Mouse (Mus musculus): ENCODE measurements at regions not wholly inside any gene's neighbourhood (a gene's known extent, or its start where the extent isn't known, plus 50 kb on each side); places are given as distances from the start of the nearest gene placed in this dataset.

DNA sequence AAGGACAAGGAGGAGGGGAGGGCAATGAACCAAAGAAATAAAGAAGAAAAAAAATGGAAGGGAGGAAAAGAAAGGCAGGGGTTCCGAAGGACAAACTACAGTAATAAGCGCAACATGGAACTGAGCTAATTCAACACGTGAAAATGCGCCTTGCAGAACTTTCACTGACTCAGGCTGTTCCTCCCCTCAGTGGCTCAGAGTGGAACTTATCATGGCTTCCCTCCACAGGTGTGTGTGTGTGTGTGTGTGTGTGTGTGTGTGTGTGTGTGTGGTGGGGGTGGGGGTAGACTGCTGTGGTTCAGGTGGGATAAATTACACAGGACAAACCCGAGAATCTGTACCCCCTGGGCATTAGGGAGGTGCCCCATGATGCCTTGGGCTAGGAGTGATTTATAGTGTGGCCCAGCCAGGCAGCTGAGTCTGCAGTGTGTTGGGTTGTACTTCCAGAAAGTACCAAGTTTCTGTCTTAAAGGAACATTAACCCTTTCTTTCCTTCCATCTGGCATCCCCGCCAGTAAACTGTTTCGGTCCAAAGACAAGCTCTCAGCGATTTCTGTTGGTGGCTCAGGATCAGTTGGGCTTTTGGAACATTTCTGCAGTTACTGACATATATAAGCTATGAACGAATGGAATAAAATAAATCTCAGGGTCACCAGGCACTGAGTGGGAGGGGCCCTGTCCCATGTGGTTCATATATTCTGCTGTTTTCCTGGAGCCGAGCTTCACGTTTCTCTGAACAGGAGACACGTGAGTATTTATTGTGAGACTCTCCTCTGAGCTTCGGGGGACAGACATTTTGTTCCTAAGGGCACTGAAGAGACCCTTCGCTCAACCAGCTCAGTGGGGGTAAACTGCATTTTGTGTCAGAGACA is 71.1 kb upstream of the Lnx1 start:
- H3K4me3 ChIP-seq (ENCODE audit: low read depth, low read length) = no peak overlapping the region
- ATAC-seq (ENCODE audit: insufficient number of reproducible peaks, low FRiP score, low TSS enrichment, low read depth) (peak; percentile 65; the same call in 1 of the 2 replicates), DNase-seq (ENCODE audit: low spot score) (peak; percentile 54)
- 0 out of 2 replicates have a peak overlapping the region, but pooled peaks have one; percentile 10 for H3K27ac ChIP-seq (replicated peaks; ENCODE audit: low read depth, low read length)
- no peaks in the 10 kb centered on the region for H3K27me3 ChIP-seq (ENCODE audit: control insufficient read depth, insufficient read depth, low read length)
- no peaks in the 10 kb centered on the region for H3K36me3 ChIP-seq (ENCODE audit: control insufficient read depth, insufficient read depth, low read length)
- H3K9me3 ChIP-seq (ENCODE audit: control insufficient read depth, low read length) = no peaks in the 10 kb centered on the region
- no peak overlapping the region for H3K4me2 ChIP-seq (ENCODE audit: low read depth, severe bottlenecking)
- 0 out of 2 replicates have a peak, but pooled peaks cover 10% of the 10 kb centered on the region for H3K4me1 ChIP-seq (ENCODE audit: control insufficient read depth, insufficient read depth, low read length)
- 53% methylated on average over 14 of the region's 14 CpGs for WGBS
- no peak overlapping the region for H3K9ac ChIP-seq (ENCODE audit: low read length)

DNA sequence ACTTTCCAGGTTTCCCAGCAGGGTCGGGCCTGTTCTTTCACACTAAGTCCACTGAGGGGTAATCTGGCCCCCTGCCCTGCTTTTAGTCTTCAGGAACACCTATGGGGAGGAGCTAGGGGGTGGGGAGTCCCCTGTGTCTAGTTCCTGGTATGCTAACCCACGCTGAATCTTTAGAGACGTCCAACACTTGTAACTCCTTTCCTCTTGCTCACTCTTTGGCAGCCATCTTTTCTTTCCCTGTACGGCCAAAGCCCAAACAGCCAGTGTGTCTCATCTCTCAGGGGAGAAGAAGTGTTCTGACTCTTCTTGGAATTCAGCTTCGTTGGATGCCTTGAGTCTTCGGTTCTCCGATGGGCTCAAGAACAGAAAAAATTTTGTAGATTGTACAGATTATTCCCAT is 68.4 kb upstream of the Lnx1 start:
- no peak overlapping the region for H3K4me3 ChIP-seq (ENCODE audit: low read depth, low read length)
- no peaks in the 10 kb centered on the region for H3K9me3 ChIP-seq (ENCODE audit: control insufficient read depth, low read length)
- no peaks in the 10 kb centered on the region for H3K27me3 ChIP-seq (ENCODE audit: control insufficient read depth, insufficient read depth, low read length)
- no peaks in the 10 kb centered on the region for H3K36me3 ChIP-seq (ENCODE audit: control insufficient read depth, insufficient read depth, low read length)
- H3K27ac ChIP-seq (replicated peaks; ENCODE audit: low read depth, low read length) = no peak overlapping the region
- H3K9ac ChIP-seq (ENCODE audit: low read length) = no peak overlapping the region
- DNase-seq (ENCODE audit: low spot score) = no peak
- whole genome bisulfite sequencing = 84% methylated on average over 7 of the region's 7 CpGs
- ATAC-seq (ENCODE audit: insufficient number of reproducible peaks, low FRiP score, low TSS enrichment, low read depth) = no peak
- H3K4me2 ChIP-seq (ENCODE audit: low read depth, severe bottlenecking) = no peak overlapping the region
- H3K4me1 ChIP-seq (ENCODE audit: control insufficient read depth, insufficient read depth, low read length) = 0 out of 2 replicates have a peak, but pooled peaks cover 6% of the 10 kb centered on the region

DNA sequence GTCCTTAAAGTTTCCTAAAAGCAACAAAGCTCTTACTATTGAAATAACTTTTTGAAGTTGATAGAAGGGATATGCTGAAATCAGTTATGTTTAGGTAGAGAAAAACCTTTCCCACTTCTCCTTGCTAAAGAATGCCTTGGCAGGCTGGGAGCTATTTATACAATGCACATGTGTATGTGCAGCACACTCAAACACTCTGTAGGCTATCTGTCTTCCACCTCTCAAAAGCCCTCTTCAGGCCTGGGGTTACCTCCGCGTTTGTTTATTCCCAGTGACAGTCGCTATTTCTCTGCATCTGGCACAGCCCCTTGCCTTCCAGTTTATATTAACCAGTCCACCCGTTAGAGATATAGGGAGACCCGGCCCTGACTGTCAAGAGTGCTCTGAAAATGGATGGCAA is 66.3 kb upstream of the Lnx1 start:
- Histone ChIP-seq H3K27ac (replicated peaks; ENCODE audit: low read depth, low read length) (no peak overlapping the region), H3K27me3 (ENCODE audit: control insufficient read depth, insufficient read depth, low read length) (no peaks in the 10 kb centered on the region), H3K4me1 (ENCODE audit: control insufficient read depth, insufficient read depth, low read length) (0 out of 2 replicates have a peak, but pooled peaks cover under 1% of the 10 kb centered on the region), H3K9ac (ENCODE audit: low read length) (no peak overlapping the region), H3K36me3 (ENCODE audit: control insufficient read depth, insufficient read depth, low read length) (no peaks in the 10 kb centered on the region), H3K4me3 (ENCODE audit: low read depth, low read length) (no peak overlapping the region), H3K9me3 (ENCODE audit: control insufficient read depth, low read length) (no peaks in the 10 kb centered on the region), H3K4me2 (ENCODE audit: low read depth, severe bottlenecking) (no peak overlapping the region)
- WGBS = 61% methylated on average over 5 of the region's 5 CpGs
- DNase-seq (ENCODE audit: low spot score) (no peak), ATAC-seq (ENCODE audit: insufficient number of reproducible peaks, low FRiP score, low TSS enrichment, low read depth) (no peak)

DNA sequence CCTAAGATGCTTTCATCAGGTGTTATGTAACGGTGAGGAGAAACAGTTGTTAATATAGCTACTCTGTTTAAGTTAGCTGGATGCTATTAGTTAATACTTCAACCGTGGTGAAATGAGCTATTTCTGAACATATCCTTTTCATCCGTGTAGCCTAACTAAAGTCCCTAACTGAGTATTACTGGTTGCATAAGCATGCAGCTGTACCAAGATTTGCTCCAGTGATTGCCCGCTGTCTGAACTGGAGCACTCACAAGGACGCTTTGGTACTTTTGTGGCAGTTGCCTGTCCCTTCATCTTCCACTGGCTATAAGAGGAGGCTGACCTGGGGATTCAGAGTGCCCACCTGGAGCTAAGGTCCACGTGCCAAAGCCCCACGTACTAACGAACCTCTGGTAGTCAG is 65.3 kb upstream of the Lnx1 start:
- ATAC-seq (ENCODE audit: insufficient number of reproducible peaks, low FRiP score, low TSS enrichment, low read depth) (no peak), DNase-seq (ENCODE audit: low spot score) (no peak)
- Histone ChIP-seq H3K4me3 (ENCODE audit: low read depth, low read length) (no peak overlapping the region), H3K9me3 (ENCODE audit: control insufficient read depth, low read length) (no peaks in the 10 kb centered on the region), H3K27ac (replicated peaks; ENCODE audit: low read depth, low read length) (no peak overlapping the region), H3K4me2 (ENCODE audit: low read depth, severe bottlenecking) (no peak overlapping the region), H3K9ac (ENCODE audit: low read length) (no peak overlapping the region), H3K4me1 (ENCODE audit: control insufficient read depth, insufficient read depth, low read length) (no peaks in the 10 kb centered on the region), H3K27me3 (ENCODE audit: control insufficient read depth, insufficient read depth, low read length) (no peaks in the 10 kb centered on the region), H3K36me3 (ENCODE audit: control insufficient read depth, insufficient read depth, low read length) (no peaks in the 10 kb centered on the region)
- WGBS = 69% methylated on average over 8 of the region's 8 CpGs

DNA sequence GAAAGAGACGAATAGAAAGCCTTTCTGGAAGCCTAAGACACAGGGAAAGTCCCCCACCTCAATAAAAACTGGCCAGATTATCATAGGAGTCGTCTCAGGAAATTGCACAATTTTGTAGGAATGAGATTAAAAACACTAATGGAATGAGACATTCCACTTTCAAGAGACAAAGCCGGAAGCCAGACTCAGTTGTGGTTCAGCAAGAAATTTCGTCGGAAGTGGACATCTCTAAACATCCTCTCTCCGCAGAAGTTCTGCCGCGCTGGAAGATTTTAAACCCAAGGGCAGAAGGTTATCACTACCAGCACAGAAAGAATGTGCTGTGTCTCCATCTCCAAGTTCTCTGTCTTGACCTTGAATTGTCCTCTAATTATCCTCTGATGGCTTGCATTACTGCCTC is 63.5 kb upstream of the Lnx1 start:
- ATAC-seq (ENCODE audit: insufficient number of reproducible peaks, low FRiP score, low TSS enrichment, low read depth) = no peak
- DNase-seq (ENCODE audit: low spot score) = no peak
- 74% methylated on average over 8 of the region's 8 CpGs for WGBS
- Histone ChIP-seq H3K4me3 (ENCODE audit: low read depth, low read length) (no peak overlapping the region), H3K36me3 (ENCODE audit: control insufficient read depth, insufficient read depth, low read length) (no peaks in the 10 kb centered on the region), H3K4me2 (ENCODE audit: low read depth, severe bottlenecking) (no peak overlapping the region), H3K27ac (replicated peaks; ENCODE audit: low read depth, low read length) (no peak overlapping the region), H3K4me1 (ENCODE audit: control insufficient read depth, insufficient read depth, low read length) (no peaks in the 10 kb centered on the region), H3K9ac (ENCODE audit: low read length) (no peak overlapping the region), H3K27me3 (ENCODE audit: control insufficient read depth, insufficient read depth, low read length) (no peaks in the 10 kb centered on the region), H3K9me3 (ENCODE audit: control insufficient read depth, low read length) (no peaks in the 10 kb centered on the region)

DNA sequence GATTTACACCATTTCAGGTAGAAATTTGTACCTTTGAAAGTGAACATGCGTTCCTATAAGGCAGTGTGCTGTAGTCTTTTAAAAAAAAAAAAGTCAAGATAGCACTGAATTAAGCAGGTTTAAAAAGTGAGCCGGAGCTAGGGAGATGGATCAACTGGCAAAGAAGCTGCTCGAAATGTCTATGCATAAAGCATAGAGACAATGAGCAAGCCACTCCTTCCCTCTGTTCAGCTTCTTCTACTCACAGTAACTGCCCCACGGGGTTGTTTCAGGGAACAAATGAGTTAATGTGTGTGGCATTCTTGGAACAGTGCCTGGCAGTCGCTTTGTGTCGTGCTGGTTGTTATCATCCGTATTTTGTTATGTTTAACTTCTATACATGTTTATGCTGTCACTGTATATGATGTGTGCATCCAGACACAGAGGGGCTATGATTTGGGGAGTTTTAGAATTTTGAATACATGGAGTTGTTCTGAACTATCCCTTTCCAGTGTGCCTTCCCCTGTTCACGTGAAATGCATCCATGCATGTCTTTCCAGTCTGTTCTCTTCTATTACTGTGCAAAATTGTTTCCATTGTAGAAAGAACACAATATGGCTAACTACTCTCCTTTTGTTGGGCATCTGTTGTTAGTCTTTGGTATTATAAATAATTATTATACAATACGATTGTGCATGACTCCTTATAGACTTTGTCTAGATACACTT is 62.5 kb upstream of the Lnx1 start:
- no peaks in the 10 kb centered on the region for H3K9me3 ChIP-seq (ENCODE audit: control insufficient read depth, low read length)
- H3K36me3 ChIP-seq (ENCODE audit: control insufficient read depth, insufficient read depth, low read length) = no peaks in the 10 kb centered on the region
- no peaks in the 10 kb centered on the region for H3K4me1 ChIP-seq (ENCODE audit: control insufficient read depth, insufficient read depth, low read length)
- H3K4me3 ChIP-seq (ENCODE audit: low read depth, low read length) = no peak overlapping the region
- no peak overlapping the region for H3K27ac ChIP-seq (replicated peaks; ENCODE audit: low read depth, low read length)
- DNase-seq (ENCODE audit: low spot score) (no peak), ATAC-seq (ENCODE audit: insufficient number of reproducible peaks, low FRiP score, low TSS enrichment, low read depth) (no peak)
- H3K9ac ChIP-seq (ENCODE audit: low read length) = no peak overlapping the region
- H3K27me3 ChIP-seq (ENCODE audit: control insufficient read depth, insufficient read depth, low read length) = no peaks in the 10 kb centered on the region
- no peak overlapping the region for H3K4me2 ChIP-seq (ENCODE audit: low read depth, severe bottlenecking)
- WGBS = 81% methylated on average over 9 of the region's 9 CpGs

DNA sequence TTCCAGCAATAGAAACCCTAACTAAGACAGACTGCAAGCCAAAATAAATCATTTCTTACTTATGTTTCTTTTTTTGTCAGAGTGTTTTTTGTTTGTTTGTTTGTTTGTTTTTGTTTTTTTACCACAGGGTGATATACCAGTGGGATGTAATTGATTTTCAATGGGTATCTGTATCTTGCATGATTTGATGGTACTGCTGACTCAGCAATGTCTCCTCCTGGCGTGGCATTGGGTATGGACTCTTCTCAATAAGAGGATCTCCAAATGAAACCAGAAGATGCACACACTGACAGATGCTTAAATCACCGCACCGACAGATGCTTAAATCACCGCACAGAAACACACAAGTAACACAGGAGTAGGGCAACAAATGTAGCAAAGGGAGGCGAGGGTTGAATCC is 54.8 kb upstream of the Lnx1 start:
- Histone ChIP-seq H3K4me1 (ENCODE audit: control insufficient read depth, insufficient read depth, low read length) (no peaks in the 10 kb centered on the region), H3K27ac (replicated peaks; ENCODE audit: low read depth, low read length) (no peak overlapping the region), H3K4me3 (ENCODE audit: low read depth, low read length) (no peak overlapping the region), H3K9me3 (ENCODE audit: control insufficient read depth, low read length) (no peaks in the 10 kb centered on the region), H3K27me3 (ENCODE audit: control insufficient read depth, insufficient read depth, low read length) (no peaks in the 10 kb centered on the region), H3K4me2 (ENCODE audit: low read depth, severe bottlenecking) (no peak overlapping the region), H3K36me3 (ENCODE audit: control insufficient read depth, insufficient read depth, low read length) (no peaks in the 10 kb centered on the region), H3K9ac (ENCODE audit: low read length) (no peak overlapping the region)
- no peak for DNase-seq (ENCODE audit: low spot score)
- 90% methylated on average over 5 of the region's 5 CpGs for WGBS
- ATAC-seq (ENCODE audit: insufficient number of reproducible peaks, low FRiP score, low TSS enrichment, low read depth) = no peak

DNA sequence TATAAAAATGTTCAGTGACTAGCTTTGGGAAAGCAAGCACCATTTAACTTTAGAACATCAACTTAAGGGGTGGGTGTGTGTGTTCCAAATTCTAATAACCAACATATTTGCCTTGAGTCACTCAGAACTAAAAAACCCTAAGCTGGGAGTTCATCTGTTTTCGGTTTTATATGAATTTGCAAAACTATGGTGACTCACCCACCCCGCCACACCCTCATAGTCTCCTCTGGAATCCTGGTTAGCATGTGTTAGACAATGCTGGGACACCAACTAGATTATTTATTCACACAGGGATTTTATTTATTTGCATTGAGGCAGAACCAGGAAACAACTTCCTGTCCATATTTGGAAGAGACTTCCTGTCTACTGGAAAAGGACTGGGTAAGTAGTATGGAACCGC is 50.2 kb upstream of the Lnx1 start:
- ATAC-seq (ENCODE audit: insufficient number of reproducible peaks, low FRiP score, low TSS enrichment, low read depth) (no peak), DNase-seq (ENCODE audit: low spot score) (no peak)
- Histone ChIP-seq H3K27ac (replicated peaks; ENCODE audit: low read depth, low read length) (no peak overlapping the region), H3K9me3 (ENCODE audit: control insufficient read depth, low read length) (no peaks in the 10 kb centered on the region), H3K4me1 (ENCODE audit: control insufficient read depth, insufficient read depth, low read length) (no peaks in the 10 kb centered on the region), H3K4me2 (ENCODE audit: low read depth, severe bottlenecking) (no peak overlapping the region), H3K4me3 (ENCODE audit: low read depth, low read length) (no peak overlapping the region), H3K36me3 (ENCODE audit: control insufficient read depth, insufficient read depth, low read length) (no peaks in the 10 kb centered on the region), H3K27me3 (ENCODE audit: control insufficient read depth, insufficient read depth, low read length) (no peaks in the 10 kb centered on the region), H3K9ac (ENCODE audit: low read length) (no peak overlapping the region)
- 92% methylated on average over 3 of the region's 3 CpGs for WGBS

All from limb, embryonic 11.5 days (tissue).